Mouse (Mus musculus) heart, adult 10 weeks (tissue): ENCODE measurements around the gene Smim12. TPM values are rescaled to one million over a fixed set of nuclear protein-coding genes. Genes with fewer than 3 reads are reported as not detected.

Experiments used
- polyA plus RNA-seq: library from polyadenylated mRNA; stranded (reverse); fragments of 350-450 nt; fragmentation: Illumina TruSeq; extraction: RNeasy Lipid Tissue Mini Kit (QIAGEN cat#74804); gene quantifications from one replicate; pipeline ENCODE4 v1.2.3, GENCODE M21; 2014; ENCODE audit warnings: low read depth, low replicate concordance

The Smim12 gene
- polyA plus RNA-seq: 64.1 TPM

DNA sequence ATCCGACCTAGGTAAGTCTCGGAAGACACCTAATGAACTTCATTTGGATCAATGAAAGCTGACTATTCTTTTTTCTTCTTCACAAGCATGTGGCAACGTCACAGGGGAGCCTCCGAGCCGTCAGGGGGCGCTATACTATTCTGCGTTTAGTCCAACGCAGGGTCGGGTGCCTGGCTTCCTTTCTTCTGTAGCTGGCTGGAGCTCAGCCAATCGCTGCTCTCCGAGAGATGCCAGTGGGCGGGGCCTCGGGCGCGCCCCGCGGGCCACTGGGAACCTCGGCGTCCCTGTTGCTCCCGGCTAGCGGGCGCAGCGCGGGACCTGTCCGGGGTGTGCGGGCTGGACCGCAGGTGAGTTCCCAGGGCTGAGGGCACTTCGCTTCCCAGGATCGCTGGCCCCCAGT, at the start of gene Smim12:
Smim12 (plus strand) TSS at position 233 of the 400 bp plus-strand sequence.

Other genes starting within 250 kb of the Smim12 start
- 121 TPM for gene Sfpq, start 222.5 kb upstream of the Smim12 start, polyA plus RNA-seq
- gene Zmym1, start 182.6 kb upstream of the Smim12 start, polyA plus RNA-seq: 3.6 TPM
- gene Zmym6, start 166.4 kb upstream of the Smim12 start, polyA plus RNA-seq: 18.5 TPM
- gene Tmem35b, start 120.1 kb upstream of the Smim12 start, polyA plus RNA-seq: 2.1 TPM
- gene Dlgap3, start 74.6 kb upstream of the Smim12 start, polyA plus RNA-seq: not detected
- gene Gja4, start 70.3 kb downstream of the Smim12 start, polyA plus RNA-seq: 13.1 TPM
- gene Gjb3, start 87.1 kb downstream of the Smim12 start, polyA plus RNA-seq: not detected
- not detected for gene Gjb4, start 110.3 kb downstream of the Smim12 start, polyA plus RNA-seq
- 0.34 TPM for gene Gjb5, start 114.4 kb downstream of the Smim12 start, polyA plus RNA-seq